In the genomic region with DNA sequence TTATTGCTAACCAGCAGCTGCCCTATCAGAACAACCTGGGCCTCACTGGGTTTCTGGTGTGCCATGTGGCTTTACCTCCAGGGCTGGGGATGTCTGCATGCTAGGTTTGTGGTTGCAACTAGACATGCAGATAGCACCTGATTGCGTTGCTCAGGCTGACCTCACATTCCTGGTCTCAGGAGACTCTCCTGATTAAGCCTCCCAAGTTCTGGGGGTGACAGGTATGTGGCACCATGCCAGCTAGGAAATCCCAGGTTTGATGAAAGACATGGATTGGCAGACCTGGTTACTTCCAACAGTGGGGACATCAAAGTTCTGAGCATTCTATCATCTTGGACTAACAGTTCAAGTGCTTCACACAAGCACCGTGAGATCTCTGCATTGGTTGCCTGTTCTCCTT, we compare ENCODE assay signal across 22 mouse cellular contexts.
"Had no signal": no experiment of that assay in that cellular context is flagged by ENCODE, and none has a peak within 500 bp of the region (broad histone marks: within the 10 kb centered on the region; RNA-seq: fewer than 3 reads in every experiment).

No protein-coding gene starts in this region.

- H3K9me3 ChIP-seq: heart, embryonic 12.5 days; hindbrain, embryonic 10.5 days; hindbrain, embryonic 12.5 days; intestine, embryonic 15.5 days; limb, embryonic 10.5 days; limb, embryonic 12.5 days had no signal

- H3K27me3 ChIP-seq: heart, embryonic 12.5 days; hindbrain, embryonic 12.5 days; intestine, embryonic 15.5 days; limb, embryonic 12.5 days had no signal

- ATAC-seq: forebrain, embryonic 16.5 days; hindbrain, embryonic 16.5 days; inflammation-experienced regulatory T-cells, adult 6 months; intestine, embryonic 15.5 days; intestine, postnatal 0 days had no signal

- H3K4me1 ChIP-seq: intestine, embryonic 15.5 days had no signal

- H3K9ac ChIP-seq: heart, embryonic 12.5 days; hindbrain, embryonic 12.5 days; hindbrain, embryonic 14.5 days; intestine, embryonic 15.5 days; limb, embryonic 12.5 days had no signal

- H3K27ac ChIP-seq: gastrocnemius, adult 2 months; hindbrain, embryonic 10.5 days; hindbrain, embryonic 12.5 days; hindbrain, embryonic 14.5 days; intestine, embryonic 15.5 days; layer of hippocampus, adult 2 months; left cerebral cortex, adult 2 months; limb, embryonic 10.5 days; limb, embryonic 12.5 days had no signal

- H3K4me3 ChIP-seq: gastrocnemius, adult 2 months; heart, embryonic 12.5 days; hindbrain, embryonic 10.5 days; hindbrain, embryonic 12.5 days; intestine, embryonic 15.5 days; layer of hippocampus, adult 2 months; left cerebral cortex, adult 2 months; limb, embryonic 10.5 days; limb, embryonic 12.5 days had no signal

- DNase-seq: gastrocnemius, adult 2 months; gastrocnemius, postnatal 10 days; gastrocnemius, postnatal 25 days; heart, postnatal 10 days; heart, postnatal 36 days; kidney, adult 18-20 months; kidney, adult 8-10 months; kidney, postnatal 10 days; kidney, postnatal 4 days had no signal

- H3K4me2 ChIP-seq: heart, embryonic 12.5 days; hindbrain, embryonic 12.5 days; hindbrain, embryonic 14.5 days; intestine, embryonic 15.5 days; limb, embryonic 12.5 days had no signal
